Mouse (Mus musculus) T-cell, adult 2 months (primary cell): ENCODE results near the gene Emilin3.
"Not testable (repeated sequence)": the region's sequence is repeated elsewhere in the genome, so short reads cannot be mapped to it uniquely, and the experiment has no call there.

Source experiments
- DNase-seq: peaks from one replicate; pipeline ENCODE4 v3.0.0; 2022; ENCODE audit warnings: low spot score

Emilin3 gene

GRCm38 (mm10) chr2:160912231-160912671, at the start of gene Emilin3:
Emilin3 (minus strand) TSS chr2:160912328.
- no peak for DNase-seq

- DNase-seq, result no peak
These were observed 49.0 kb upstream of the Emilin3 start for GRCm38 (mm10) chr2:160960956-160961646.

- no peak for DNase-seq
These were observed 47.8 kb upstream of the Emilin3 start for GRCm38 (mm10) chr2:160959901-160960300.

GRCm38 (mm10) chr2:160958737-160959136, 46.6 kb upstream of the Emilin3 start:
- DNase-seq, result no peak

- not testable (repeated sequence) for DNase-seq
These were observed 45.7 kb upstream of the Emilin3 start for GRCm38 (mm10) chr2:160957801-160958200.

- DNase-seq, result not testable (repeated sequence)
These were observed 45.2 kb upstream of the Emilin3 start for GRCm38 (mm10) chr2:160957307-160957706.

- DNase-seq, result no peak
These were observed 43.2 kb upstream of the Emilin3 start for GRCm38 (mm10) chr2:160955331-160955730.

- no peak for DNase-seq
These were observed 42.4 kb upstream of the Emilin3 start for GRCm38 (mm10) chr2:160954541-160954940.

GRCm38 (mm10) chr2:160953131-160953873, 41.2 kb upstream of the Emilin3 start:
- DNase-seq, result no peak

- no peak for DNase-seq
These were observed 39.5 kb upstream of the Emilin3 start for GRCm38 (mm10) chr2:160951595-160951994.

GRCm38 (mm10) chr2:160942443-160942842, 30.3 kb upstream of the Emilin3 start:
- no peak for DNase-seq

GRCm38 (mm10) chr2:160940930-160941709, 29.0 kb upstream of the Emilin3 start:
- no peak for DNase-seq

- no peak for DNase-seq
These were observed 22.3 kb upstream of the Emilin3 start for GRCm38 (mm10) chr2:160934451-160934850.

- no peak for DNase-seq
These were observed 21.8 kb upstream of the Emilin3 start for GRCm38 (mm10) chr2:160933890-160934289.

GRCm38 (mm10) chr2:160932981-160933380, 20.9 kb upstream of the Emilin3 start:
- no peak for DNase-seq

- no peak for DNase-seq
These were observed 20.2 kb upstream of the Emilin3 start for GRCm38 (mm10) chr2:160932325-160932724.

GRCm38 (mm10) chr2:160931378-160931777, 19.2 kb upstream of the Emilin3 start:
- no peak for DNase-seq

GRCm38 (mm10) chr2:160925203-160925602, 13.1 kb upstream of the Emilin3 start:
- no peak for DNase-seq

GRCm38 (mm10) chr2:160921285-160921684, 9.2 kb upstream of the Emilin3 start:
- DNase-seq, result no peak

- DNase-seq, result no peak
These were observed 6.7 kb upstream of the Emilin3 start for GRCm38 (mm10) chr2:160918930-160919215.

- no peak for DNase-seq
These were observed 6.2 kb upstream of the Emilin3 start for GRCm38 (mm10) chr2:160918154-160918929.

GRCm38 (mm10) chr2:160917313-160917712, 5.2 kb upstream of the Emilin3 start:
- no peak for DNase-seq
